Comparison of ENCODE assay signal across 8 mouse cellular contexts in genomic region chr3:116006284-116006977, GRCm38 (mm10). TPM values are rescaled to one million over a fixed set of nuclear protein-coding genes. Genes with fewer than 3 reads are reported as not detected.
A peak's percentile ranks its signal among the peaks of the same experiment; 100 is the strongest.
DNase-seq lines count a peak whose midpoint lies in the region; ATAC-seq and TF ChIP-seq lines count a peak whose summit lies in the region.

No protein-coding gene starts in this region.

- no peaks in the 10 kb centered on the region for H3K79me2 ChIP-seq in heart, adult 2 months (replicated peaks; ENCODE audit: control insufficient read depth, insufficient read depth, low read length)

- DNase-seq in heart, adult 2 months: no peak
- DNase-seq in heart, postnatal 10 days: no peak
- peak; percentile 19 for DNase-seq in ES-E14 (ENCODE audit: low read depth, low spot score)
- no peak for DNase-seq in left cerebral cortex, adult 8-10 months (ENCODE audit: low spot score in 2 of 2)

- peak overlapping the region; percentile 74 for H3K9ac ChIP-seq in heart, adult 2 months (ENCODE audit: low read depth, low read length)
- H3K9ac ChIP-seq in ES-E14 (ENCODE audit: insufficient read depth, low read depth, low read length, poor library complexity, severe bottlenecking): peak overlapping the region; percentile 79
- peak overlapping the region; percentile 83 for H3K9ac ChIP-seq in lung, embryonic 16.5 days (ENCODE audit: low read length)

- no peak for TF ChIP-seq CTCF in heart, adult 2 months (IDR thresholded peaks at IDR 0.05)
- TF ChIP-seq CTCF in embryonic fibroblast, embryonic 13.5 days (IDR thresholded peaks at IDR 0.05; ENCODE audit: borderline replicate concordance, insufficient read depth, low read length): no peak
- TF ChIP-seq CTCF in olfactory bulb, adult 2 months (IDR thresholded peaks at IDR 0.05; ENCODE audit: insufficient read depth, low read depth, low read length): no peak

- intact Hi-C loops in heart, adult 2 months (cut with DNase I): no loop called here
- intact Hi-C loops in heart, postnatal 10 days (cut with DNase I): no loop called here

- in situ Hi-C loops in ES-E14 (cut with MboI; ENCODE audit: low sequenced_read_pairs in 2 of 2, unreplicated experiment in 2 of 2): no loop called here

- no peak for TF ChIP-seq EP300 in heart, adult 2 months (IDR thresholded peaks at IDR 0.05; ENCODE audit: insufficient read depth, low read depth, low read length)

- peaks cover 6% of the 10 kb centered on the region for H3K36me3 ChIP-seq in heart, adult 2 months (ENCODE audit: control insufficient read depth, insufficient read depth, low read length)
- H3K36me3 ChIP-seq in ES-E14 (ENCODE audit: control insufficient read depth, insufficient read depth, low read length, poor library complexity, severe bottlenecking): peaks cover 2% of the 10 kb centered on the region
- H3K36me3 ChIP-seq in lung, embryonic 16.5 days (ENCODE audit: control insufficient read depth, insufficient read depth, low read length): peaks cover 8% of the 10 kb centered on the region; the same call in 1 of the 2 replicates

- peaks cover 3% of the 10 kb centered on the region for H3K4me1 ChIP-seq in heart, adult 2 months (ENCODE audit: control insufficient read depth, insufficient read depth, low read length)
- H3K4me1 ChIP-seq in ES-E14 (ENCODE audit: control insufficient read depth in 2 of 2, insufficient read depth in 2 of 2, low read length in 2 of 2, poor library complexity in 1 of 2): peaks cover 0 to 5% of the 10 kb centered on the region in 2 experiments; a peak in 1 of 4 replicates
- no peaks in the 10 kb centered on the region; the same call in none of the 2 replicates for H3K4me1 ChIP-seq in embryonic fibroblast, embryonic 13.5 days (ENCODE audit: control insufficient read depth, insufficient read depth, low read length)
- H3K4me1 ChIP-seq in lung, embryonic 16.5 days (replicated peaks; ENCODE audit: control insufficient read depth, insufficient read depth, low read length): peaks cover 9% of the 10 kb centered on the region
- no peaks in the 10 kb centered on the region for H3K4me1 ChIP-seq in olfactory bulb, adult 2 months (ENCODE audit: control insufficient read depth, insufficient read depth, low read length)

- peak overlapping the region; percentile 94 for H3K4me3 ChIP-seq in heart, adult 2 months
- peak overlapping the region; percentile 86 to 99 for H3K4me3 ChIP-seq in ES-E14 (ENCODE audit: insufficient read depth in 1 of 2, low read depth in 1 of 2, low read length in 2 of 2, poor library complexity in 1 of 2, severe bottlenecking in 1 of 2)
- peak overlapping the region; percentile 96 for H3K4me3 ChIP-seq in embryonic fibroblast, embryonic 13.5 days (ENCODE audit: insufficient read depth, low read length)
- peak overlapping the region; percentile 89 for H3K4me3 ChIP-seq in lung, embryonic 16.5 days (ENCODE audit: low read length)
- peak overlapping the region; percentile 75 for H3K4me3 ChIP-seq in olfactory bulb, adult 2 months (ENCODE audit: insufficient read depth, low read depth, low read length)

- TF ChIP-seq POLR2A in heart, adult 2 months (IDR thresholded peaks at IDR 0.05; ENCODE audit: insufficient read depth, low read depth, low read length): no peak
- TF ChIP-seq POLR2A in embryonic fibroblast, embryonic 13.5 days (IDR thresholded peaks at IDR 0.05; ENCODE audit: low read depth, low read length): no peak
- no peak for TF ChIP-seq POLR2A in olfactory bulb, adult 2 months (IDR thresholded peaks at IDR 0.05; ENCODE audit: insufficient read depth, low read depth, low read length)

- H3K27ac ChIP-seq in heart, adult 2 months: peak overlapping the region; percentile 73
- H3K27ac ChIP-seq in ES-E14 (ENCODE audit: insufficient read depth, low read depth, low read length, poor library complexity, severe bottlenecking): no peak overlapping the region
- H3K27ac ChIP-seq in embryonic fibroblast, embryonic 13.5 days (ENCODE audit: insufficient read depth, low read length): peak overlapping the region; percentile 57; the same call in 1 of the 2 replicates
- peak overlapping the region; percentile 90 for H3K27ac ChIP-seq in lung, embryonic 16.5 days (ENCODE audit: low read length)
- no peak overlapping the region for H3K27ac ChIP-seq in olfactory bulb, adult 2 months (ENCODE audit: insufficient read depth, low read depth, low read length)

- no peaks in the 10 kb centered on the region for H3K27me3 ChIP-seq in heart, adult 2 months (ENCODE audit: control insufficient read depth, insufficient read depth, low read length)
- no peaks in the 10 kb centered on the region for H3K27me3 ChIP-seq in lung, embryonic 16.5 days (ENCODE audit: control insufficient read depth, insufficient read depth, low read depth, low read length)

- H3K4me2 ChIP-seq in lung, embryonic 16.5 days (ENCODE audit: low read depth, low read length): peak overlapping the region; percentile 99

- 6% methylated on average over 12 of the region's 12 CpGs for WGBS in heart, adult 2 months
- 4% methylated on average over 12 of the region's 12 CpGs for WGBS in lung, embryonic 16.5 days
- 7% methylated on average over 12 of the region's 12 CpGs for WGBS in olfactory bulb, adult 2 months

- ATAC-seq in inflammation-experienced regulatory T-cells, adult 6 months: peak; percentile 80
- peak; percentile 41 for ATAC-seq in lung, embryonic 16.5 days (ENCODE audit: low read depth)

- H3K9me3 ChIP-seq in ES-E14 (ENCODE audit: control insufficient read depth, insufficient read depth, low read depth, low read length): no peaks in the 10 kb centered on the region
- H3K9me3 ChIP-seq in lung, embryonic 16.5 days (ENCODE audit: control insufficient read depth, low read length): no peaks in the 10 kb centered on the region

TF ChIP-seq in ES-E14, 5 proteins besides CTCF, POLR2A, EP300 and RAD21:
- no peak for TF ChIP-seq CHD2 (IDR thresholded peaks at IDR 0.05; ENCODE audit: low read depth, low read length)
- TF ChIP-seq HCFC1 (IDR thresholded peaks at IDR 0.05; ENCODE audit: borderline replicate concordance, insufficient read depth, low read length): no peak
- peak; percentile 62; the same call in 1 of the 2 replicates for TF ChIP-seq ZNF384 (IDR thresholded peaks at IDR 0.05; ENCODE audit: low read depth, low read length)
- TF ChIP-seq ZC3H11A (IDR thresholded peaks at IDR 0.05; ENCODE audit: borderline replicate concordance, low read depth, low read length): no peak
- TF ChIP-seq MAFK (IDR thresholded peaks at IDR 0.05; ENCODE audit: insufficient read depth, low read depth, low read length): no peak

RNA-seq across cellular contexts. Expression of gene Slc30a7, which starts 0.8 kb away (rescaled TPM):
- 10 to 100 TPM in 1 of 2 experiments, 1 to 10 TPM in 1; 10.0 to 13.6 TPM for total RNA-seq in heart, adult 2 months (2021)
- polyA plus RNA-seq in heart, adult 2 months (2012; rRNA removed): 5.4 and 12.6 TPM in 2 replicates
- total RNA-seq in heart, postnatal 10 days (2021): 10 to 100 TPM; 24.4 to 29.6 TPM
- total RNA-seq in ES-E14 (2012; rRNA removed): 15.2 and 25.1 TPM in 2 replicates
- 53.1 TPM in 2 replicates for polyA plus RNA-seq in embryonic fibroblast, embryonic 13.5 days (2011; ENCODE audit: insufficient read length, low read depth, missing spikeins)
- 10 to 100 TPM; 40.9 to 48.9 (median 43.2) TPM for polyA plus RNA-seq in inflammation-experienced regulatory T-cells, adult 6 months (2017; shearing (Covaris generic))
- polyA plus RNA-seq in lung, embryonic 16.5 days (2015; fragmentation: Nextera tagmentation; extraction: Ambion mirVana): 30.3 and 34.6 TPM in 2 replicates
- polyA plus RNA-seq in olfactory bulb, adult 2 months (2012; ENCODE audit: insufficient read depth, insufficient read length, low replicate concordance, missing spikeins): not detected in 2 replicates
- total RNA-seq in left cerebral cortex, adult 8-10 months (2022): 10 to 100 TPM; 24.8 to 34.4 (median 28.8) TPM

RNA-seq across cellular contexts. Expression of gene Extl2, which starts 0.8 kb away (rescaled TPM):
- 10 to 100 TPM; 11.6 to 14.1 TPM for total RNA-seq in heart, adult 2 months (2021)
- 9.2 and 15.9 TPM in 2 replicates for polyA plus RNA-seq in heart, adult 2 months (2012; rRNA removed)
- total RNA-seq in heart, postnatal 10 days (2021): 10 to 100 TPM; 16.7 to 18.1 TPM
- 8.4 and 8.8 TPM in 2 replicates for total RNA-seq in ES-E14 (2012; rRNA removed)
- 24.7 and 33.9 TPM in 2 replicates for polyA plus RNA-seq in embryonic fibroblast, embryonic 13.5 days (2011; ENCODE audit: insufficient read length, low read depth, missing spikeins)
- polyA plus RNA-seq in inflammation-experienced regulatory T-cells, adult 6 months (2017; shearing (Covaris generic)): 1 to 10 TPM; 6.7 to 9.3 (median 7.4) TPM
- 16.9 and 18.0 TPM in 2 replicates for polyA plus RNA-seq in lung, embryonic 16.5 days (2015; fragmentation: Nextera tagmentation; extraction: Ambion mirVana)
- polyA plus RNA-seq in olfactory bulb, adult 2 months (2012; ENCODE audit: insufficient read depth, insufficient read length, low replicate concordance, missing spikeins): not detected in 2 replicates
- 10 to 100 TPM; 63.7 to 73.2 (median 72.0) TPM for total RNA-seq in left cerebral cortex, adult 8-10 months (2022)

Comparison
In these comparisons a context has a peak if more than half of its experiments do, and no peak if none do; other contexts are left out.
1. H3K27ac ChIP-seq: peak in heart, adult 2 months (single experiment), embryonic fibroblast, embryonic 13.5 days (single experiment) and lung, embryonic 16.5 days (single experiment); none in ES-E14 (single experiment) and olfactory bulb, adult 2 months (single experiment).
2. Peak in every context shown above with its lines, with median percentiles within 50 percentile points of each other: H3K4me3 ChIP-seq and H3K9ac ChIP-seq.